Mouse (Mus musculus) small intestine, adult 2 months (tissue): ENCODE results near the gene Phactr1.

Source experiments
- CTCF ChIP-seq: fragments of 200-500 bp; IDR thresholded peaks from 2 replicates; pipeline ENCODE4 v1.5.1; 2012; ENCODE audit warnings: low read depth, mild to moderate bottlenecking, control low read depth, inconsistent platforms, low read length, moderate library complexity, mixed read lengths; ENCODE audit not compliant: insufficient replicate concordance, insufficient read length; ENCODE audit errors: extremely low read depth
- POLR2A ChIP-seq: fragments of 200-500 bp; IDR thresholded peaks from 2 replicates; pipeline ENCODE4 v1.6.1; 2012; ENCODE audit warnings: low read depth, mild to moderate bottlenecking, control low read depth, inconsistent platforms, low read length, moderate library complexity

DNA sequence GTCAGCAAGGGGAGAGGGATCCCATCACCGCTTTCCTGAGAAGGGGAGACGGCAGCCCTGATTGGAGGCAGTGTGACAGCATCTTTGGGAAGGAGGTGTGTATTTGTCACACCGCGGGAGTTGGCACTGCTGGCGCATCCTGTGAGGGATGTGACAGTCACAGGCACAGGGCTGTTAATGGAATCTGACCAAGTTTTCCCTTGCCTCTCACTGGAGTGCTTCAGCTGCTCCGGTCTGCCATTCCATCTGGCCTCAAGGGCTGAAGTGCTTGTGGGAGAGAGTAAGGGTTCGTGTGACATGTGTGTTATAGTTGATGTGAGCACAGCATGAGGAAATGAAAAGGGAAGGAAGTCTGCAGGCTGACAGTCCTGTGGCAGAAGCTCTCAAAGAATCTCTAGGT, 431.9 kb downstream of the Phactr1 start:
- no peak for TF ChIP-seq CTCF
- no peak for TF ChIP-seq POLR2A
